Mouse (Mus musculus) intestine, postnatal 0 days (tissue): ENCODE data around the gene Nrxn3. TPM values are rescaled to one million over a fixed set of nuclear protein-coding genes. Genes with fewer than 3 reads are reported as not detected.

Experiments
- ATAC-seq: fragments of 200-750 bp; cut with Nextera tagmentation; 2 replicates; pipeline ENCODE4 v1.8.0; 2017; ENCODE audit warnings: mild to moderate bottlenecking, moderate TSS enrichment, moderate library complexity
- H3K27ac ChIP-seq: fragments of 300-500 bp; sonication (generic); 2 replicates; pipeline ENCODE4 v1.5.1; 2014; ENCODE audit warnings: mild to moderate bottlenecking, low read depth, low read length, moderate library complexity
- H3K27me3 ChIP-seq: fragments of 300-500 bp; sonication (generic); replicated peaks from 2 replicates; pipeline ENCODE4 v1.6.1; 2014; ENCODE audit warnings: low read length, mixed read lengths; ENCODE audit not compliant: control insufficient read depth, insufficient read depth
- H3K36me3 ChIP-seq: fragments of 300-500 bp; sonication (generic); 2 replicates; pipeline ENCODE4 v1.6.1; 2014; ENCODE audit warnings: mild to moderate bottlenecking, moderate library complexity; ENCODE audit not compliant: control insufficient read depth, insufficient read depth
- H3K4me1 ChIP-seq: fragments of 300-500 bp; sonication (generic); replicated peaks from 2 replicates; pipeline ENCODE4 v1.6.1; 2014; ENCODE audit warnings: antibody characterized with exemption, low read length, mixed read lengths; ENCODE audit not compliant: control insufficient read depth, insufficient read depth
- H3K4me2 ChIP-seq: fragments of 300-500 bp; sonication (generic); replicated peaks from 2 replicates; pipeline ENCODE4 v1.6.1; 2014; ENCODE audit warnings: low read depth, mild to moderate bottlenecking, moderate library complexity
- H3K4me3 ChIP-seq: fragments of 300-500 bp; sonication (generic); 2 replicates; pipeline ENCODE4 v1.5.1; 2014; ENCODE audit warnings: low read depth, low read length
- H3K9ac ChIP-seq: fragments of 300-500 bp; sonication (generic); 2 replicates; pipeline ENCODE4 v1.6.1; 2014; ENCODE audit warnings: mild to moderate bottlenecking, low read depth, low read length
- H3K9me3 ChIP-seq: fragments of 300-500 bp; sonication (generic); 2 replicates; pipeline ENCODE4 v1.6.1; 2016; ENCODE audit warnings: mixed run types; ENCODE audit not compliant: control insufficient read depth
- CTCF ChIP-seq: sonication (generic); IDR thresholded peaks from 2 replicates; pipeline ENCODE4 v1.5.1; 2016; ENCODE audit warnings: low read depth, mild to moderate bottlenecking, control low read depth, antibody characterized with exemption, moderate library complexity
- WGBS: fragments of 180-500 bp; shearing (Covaris S2); extraction: QIAGEN DNeasy Blood & Tissue Kit; methylation state at CpG from one replicate; pipeline ENCODE4 v1.1.7; 2014; 5-methylcytosine and 5-hydroxymethylcytosine counted together
- polyA plus RNA-seq: library from polyadenylated mRNA; unstranded; fragments of >200 nt; fragmentation: Nextera tagmentation; extraction: Ambion mirVana; gene quantifications from 2 replicates; pipeline ENCODE4 v1.2.1, GENCODE M21; 2015

Nrxn3 gene
- polyA plus RNA-seq, 1 experiment from 2014 or later, result 0.47 TPM

DNA sequence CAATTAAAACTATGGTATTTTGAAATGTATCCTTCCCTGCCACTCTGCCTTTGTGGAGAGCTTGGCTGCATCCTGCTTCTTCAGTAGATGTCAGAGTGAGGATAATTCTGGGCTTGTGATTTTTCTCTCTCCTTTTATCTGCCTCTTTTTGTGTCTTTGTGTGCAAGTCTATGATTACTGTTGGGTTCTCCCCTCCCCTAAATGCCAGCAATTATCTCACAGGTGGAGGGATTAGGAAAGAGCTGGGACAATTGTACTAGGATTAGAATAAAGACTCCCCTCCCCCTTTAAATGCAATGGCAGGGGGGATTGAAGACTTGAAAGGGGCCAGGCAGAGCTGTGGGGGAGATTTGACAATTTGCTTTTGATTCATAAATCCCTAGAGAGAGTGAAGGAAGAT lies 145.6 kb downstream of the Nrxn3 start:
- no peaks in the 10 kb centered on the region for H3K36me3 ChIP-seq

DNA sequence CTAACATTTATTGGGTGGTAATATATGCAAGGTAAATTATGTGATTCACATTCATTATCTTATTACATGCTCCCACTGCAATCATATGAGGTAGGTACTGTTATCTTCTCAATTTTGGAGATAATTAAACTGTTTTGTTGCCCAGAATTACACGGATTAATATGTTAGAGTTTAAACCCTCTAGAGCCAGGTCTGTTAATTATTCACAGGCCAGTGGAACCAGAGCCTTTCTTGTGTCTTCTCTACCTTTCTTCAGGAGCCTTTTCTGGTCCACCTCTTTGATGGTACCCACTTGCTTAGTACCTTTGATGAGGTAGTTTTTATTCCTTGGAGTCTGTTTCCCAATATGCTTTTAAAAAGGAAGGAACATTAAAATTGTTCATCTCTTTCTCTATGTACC lies 174.7 kb downstream of the Nrxn3 start:
- 22% methylated on average over 1 of the region's 1 CpGs for WGBS
- H3K4me1 ChIP-seq, result no peaks in the 10 kb centered on the region
- no peak overlapping the region for H3K4me2 ChIP-seq
- H3K27ac ChIP-seq, result no peak overlapping the region
- no peaks in the 10 kb centered on the region for H3K36me3 ChIP-seq
- H3K4me3 ChIP-seq, result no peak overlapping the region
- H3K9ac ChIP-seq, result no peak overlapping the region
- no peak for ATAC-seq
- no peaks in the 10 kb centered on the region for H3K27me3 ChIP-seq
- TF ChIP-seq CTCF, result no peak
- H3K9me3 ChIP-seq, result no peaks in the 10 kb centered on the region

More for the DNA sequence above, 145.6 kb downstream of the Nrxn3 start:
- no peaks in the 10 kb centered on the region for H3K27me3 ChIP-seq
- no peak overlapping the region for H3K9ac ChIP-seq
- ATAC-seq, result no peak
- no peak overlapping the region for H3K27ac ChIP-seq
- no peak overlapping the region for H3K4me2 ChIP-seq
- no peak for TF ChIP-seq CTCF
- H3K4me1 ChIP-seq, result no peaks in the 10 kb centered on the region
- H3K9me3 ChIP-seq, result no peaks in the 10 kb centered on the region
- no peak overlapping the region for H3K4me3 ChIP-seq

DNA sequence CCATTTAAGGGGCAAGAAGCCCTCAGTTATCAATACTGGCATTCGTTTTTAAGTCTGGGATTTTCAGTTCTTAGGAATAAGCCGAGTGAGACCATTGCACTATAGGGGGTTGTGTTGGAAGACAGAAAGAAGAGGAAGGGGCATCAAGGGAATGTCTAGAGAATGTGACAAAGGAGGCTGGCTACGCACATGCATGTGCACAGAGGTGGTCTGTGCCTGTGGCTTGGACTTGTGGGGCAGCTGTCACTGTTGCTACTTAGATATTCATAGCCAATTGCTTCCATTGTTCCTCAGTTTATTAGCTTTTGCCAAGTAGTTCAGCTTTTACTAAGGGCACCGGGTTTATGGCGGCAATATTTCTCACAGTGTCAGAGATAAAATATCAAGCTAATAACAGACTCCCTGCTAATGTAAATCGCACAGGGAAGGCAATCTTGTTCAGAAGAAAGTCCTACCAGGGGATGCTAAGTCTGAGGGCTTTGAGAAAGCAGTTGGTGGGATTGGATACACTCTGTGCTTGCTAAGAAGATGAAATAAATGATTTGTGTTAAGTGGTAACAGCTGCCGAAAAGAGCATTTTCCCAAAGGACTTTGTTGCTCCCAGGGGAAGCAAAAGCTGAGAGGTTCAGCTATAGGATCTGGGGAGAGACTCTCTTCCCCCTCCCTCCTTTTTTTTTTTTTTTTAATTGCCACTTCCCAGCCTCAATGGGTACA lies 177.5 kb downstream of the Nrxn3 start:
- H3K4me3 ChIP-seq, result no peak overlapping the region
- no peak for ATAC-seq
- H3K9me3 ChIP-seq, result no peaks in the 10 kb centered on the region
- no peak overlapping the region for H3K9ac ChIP-seq
- 30% methylated on average over 7 of the region's 7 CpGs for WGBS
- TF ChIP-seq CTCF, result no peak
- no peak overlapping the region for H3K4me2 ChIP-seq
- H3K4me1 ChIP-seq, result no peaks in the 10 kb centered on the region
- no peaks in the 10 kb centered on the region for H3K36me3 ChIP-seq
- no peaks in the 10 kb centered on the region for H3K27me3 ChIP-seq
- no peak overlapping the region for H3K27ac ChIP-seq

DNA sequence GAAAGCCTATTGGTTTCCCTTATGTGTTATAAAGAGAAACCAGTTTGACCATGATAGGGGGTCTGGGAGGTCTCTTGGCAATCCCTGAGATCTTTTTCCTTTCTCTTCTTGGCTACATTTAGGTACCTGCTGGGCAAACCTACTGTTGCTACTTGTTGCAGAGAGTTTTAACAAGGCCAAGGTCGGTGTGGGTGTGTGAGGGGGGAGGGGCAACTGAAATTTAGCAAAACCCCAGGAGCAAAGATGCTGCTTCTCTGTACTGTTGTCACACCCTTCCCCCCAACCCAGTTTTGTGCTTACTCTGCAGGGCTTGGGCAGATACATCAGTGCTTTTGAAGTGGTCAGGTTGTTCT lies 178.0 kb downstream of the Nrxn3 start:
- ATAC-seq, result no peak
- no peak overlapping the region for H3K4me3 ChIP-seq
- no peak overlapping the region for H3K9ac ChIP-seq
- no peaks in the 10 kb centered on the region for H3K36me3 ChIP-seq
- H3K9me3 ChIP-seq, result no peaks in the 10 kb centered on the region
- H3K27me3 ChIP-seq, result no peaks in the 10 kb centered on the region
- no peak overlapping the region for H3K4me2 ChIP-seq
- 7% methylated on average over 1 of the region's 1 CpGs for WGBS
- no peak overlapping the region for H3K27ac ChIP-seq
- H3K4me1 ChIP-seq, result no peaks in the 10 kb centered on the region
- TF ChIP-seq CTCF, result no peak

DNA sequence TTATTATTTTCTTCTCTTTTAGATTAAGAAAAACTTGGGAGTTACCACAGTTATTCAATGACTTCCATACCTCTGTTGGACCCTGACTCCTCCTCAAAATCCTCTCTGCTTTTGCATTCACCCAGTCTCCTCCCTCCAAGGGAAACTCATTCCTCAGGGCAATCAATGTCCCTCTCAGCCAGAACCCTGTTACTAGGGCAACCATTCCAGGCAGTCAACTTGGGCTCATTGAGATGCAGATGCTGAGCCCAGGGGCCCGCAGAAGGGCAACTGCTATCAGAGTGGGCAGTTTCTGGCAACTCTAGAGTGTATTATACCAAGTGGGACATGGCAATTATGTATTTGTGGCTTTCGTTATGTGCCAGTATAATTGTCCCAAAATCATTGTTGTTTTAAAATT lies 188.1 kb downstream of the Nrxn3 start:
- H3K9ac ChIP-seq, result no peak overlapping the region
- no peak overlapping the region for H3K4me2 ChIP-seq
- no peak overlapping the region for H3K4me3 ChIP-seq
- 40% methylated on average over 2 of the region's 2 CpGs for whole genome bisulfite sequencing
- H3K9me3 ChIP-seq, result no peaks in the 10 kb centered on the region
- no peak for TF ChIP-seq CTCF
- H3K27me3 ChIP-seq, result no peaks in the 10 kb centered on the region
- ATAC-seq, result no peak
- no peaks in the 10 kb centered on the region for H3K4me1 ChIP-seq
- H3K36me3 ChIP-seq, result no peaks in the 10 kb centered on the region
- H3K27ac ChIP-seq, result no peak overlapping the region

DNA sequence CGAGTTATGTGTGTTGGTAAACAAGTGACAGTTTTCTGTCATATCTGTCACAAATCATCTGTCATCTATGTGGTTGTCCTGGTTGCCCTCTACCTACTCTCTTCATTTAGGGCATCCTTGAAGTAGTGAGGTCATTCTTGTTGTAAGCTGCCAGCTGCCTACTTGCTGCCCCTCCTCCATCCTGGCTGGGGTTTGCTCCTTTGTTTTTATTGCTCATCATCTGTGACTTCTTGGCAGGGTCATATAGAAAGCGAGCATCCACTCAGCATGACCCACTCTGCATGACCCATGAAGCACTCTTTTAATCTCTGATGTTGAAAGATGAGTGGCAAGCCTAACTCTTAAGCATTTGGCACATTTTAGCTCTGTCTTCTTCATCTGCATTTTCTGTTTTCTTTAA lies 194.1 kb downstream of the Nrxn3 start:
- no peak for TF ChIP-seq CTCF
- Histone ChIP-seq H3K4me1 (no peaks in the 10 kb centered on the region), H3K4me3 (no peak overlapping the region), H3K36me3 (no peaks in the 10 kb centered on the region), H3K4me2 (no peak overlapping the region), H3K27ac (no peak overlapping the region), H3K27me3 (no peaks in the 10 kb centered on the region), H3K9ac (no peak overlapping the region), H3K9me3 (no peaks in the 10 kb centered on the region)
- WGBS, result 63% methylated on average over 2 of the region's 2 CpGs
- no peak for ATAC-seq

DNA sequence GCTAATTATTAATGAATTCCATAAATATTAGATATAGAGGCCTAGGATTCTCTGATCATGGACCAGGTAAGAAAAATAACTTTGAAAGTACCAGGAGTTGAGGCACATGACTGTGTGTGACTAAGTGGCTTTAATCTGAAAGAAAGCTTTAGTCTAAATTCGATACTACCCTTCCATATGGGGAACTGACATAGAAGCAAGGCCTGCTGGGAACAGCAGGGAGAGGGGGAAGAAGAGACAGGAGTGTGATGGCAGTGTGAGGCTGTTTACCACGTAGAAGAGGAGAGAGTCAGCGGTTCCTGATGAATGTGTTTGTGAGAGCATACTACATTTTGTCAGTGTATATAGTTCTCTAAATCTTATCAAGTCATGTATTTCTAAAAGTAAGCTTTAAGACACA lies 202.2 kb downstream of the Nrxn3 start:
- Histone ChIP-seq H3K36me3 (no peaks in the 10 kb centered on the region), H3K9ac (no peak overlapping the region), H3K4me1 (no peaks in the 10 kb centered on the region), H3K9me3 (no peaks in the 10 kb centered on the region), H3K27me3 (no peaks in the 10 kb centered on the region), H3K27ac (no peak overlapping the region), H3K4me2 (no peak overlapping the region), H3K4me3 (no peak overlapping the region)
- no peak for ATAC-seq
- no peak for TF ChIP-seq CTCF
- 63% methylated on average over 3 of the region's 3 CpGs for WGBS
